Mouse (Mus musculus): ENCODE data around the gene Aldh1l2. TPM values are rescaled to one million over a fixed set of nuclear protein-coding genes. Genes with fewer than 3 reads are reported as not detected.
"Not testable (repeated sequence)": the region's sequence is repeated elsewhere in the genome, so short reads cannot be mapped to it uniquely, and the experiment has no call there.

The Aldh1l2 gene
- total and polyA plus RNA-seq, 2 experiments from 2014 or later, result 9.0 to 18.7 TPM

GRCm38 (mm10) chr10:83542241-83542640 is 8.3 kb upstream of the Aldh1l2 start:
- no peaks in the 10 kb centered on the region for H3K9me3 ChIP-seq (ENCODE audit: low read length)
- no peak overlapping the region for H3K4me2 ChIP-seq (ENCODE audit: low read depth, low read length)
- peaks cover 5% of the 10 kb centered on the region; the same call in 1 of the 2 replicates for H3K4me1 ChIP-seq (ENCODE audit: insufficient read depth, low read length)
- 77% methylated on average over 7 of the region's 7 CpGs for WGBS
- TF ChIP-seq CTCF (IDR thresholded peaks at IDR 0.05; ENCODE audit: low read depth), result no peak
- H3K4me3 ChIP-seq (ENCODE audit: low read length), result no peak overlapping the region
- no peak for DNase-seq (ENCODE audit: low spot score)
- ATAC-seq, result no peak
- no peaks in the 10 kb centered on the region for H3K27me3 ChIP-seq (ENCODE audit: insufficient read depth, low read length)
- no peak overlapping the region for H3K27ac ChIP-seq
- H3K9ac ChIP-seq (replicated peaks; ENCODE audit: low read length), result no peak overlapping the region
- H3K36me3 ChIP-seq (ENCODE audit: insufficient read depth, low read length), result no peaks in the 10 kb centered on the region

- Histone ChIP-seq H3K9ac (replicated peaks; ENCODE audit: low read length) (no peak overlapping the region), H3K27me3 (ENCODE audit: insufficient read depth, low read length) (no peaks in the 10 kb centered on the region), H3K9me3 (ENCODE audit: low read length) (no peaks in the 10 kb centered on the region), H3K4me2 (ENCODE audit: low read depth, low read length) (no peak overlapping the region), H3K4me1 (ENCODE audit: insufficient read depth, low read length) (peaks cover 2% of the 10 kb centered on the region; the same call in 1 of the 2 replicates), H3K36me3 (ENCODE audit: insufficient read depth, low read length) (no peaks in the 10 kb centered on the region), H3K4me3 (ENCODE audit: low read length) (no peak overlapping the region), H3K27ac (no peak overlapping the region)
- WGBS, result 36% methylated on average over 3 of the region's 3 CpGs
- no peak for TF ChIP-seq CTCF (IDR thresholded peaks at IDR 0.05; ENCODE audit: low read depth)
- ATAC-seq (no peak), DNase-seq (ENCODE audit: low spot score) (peak; percentile 68)
These were observed 6.2 kb upstream of the Aldh1l2 start for GRCm38 (mm10) chr10:83540092-83540491.

DNA sequence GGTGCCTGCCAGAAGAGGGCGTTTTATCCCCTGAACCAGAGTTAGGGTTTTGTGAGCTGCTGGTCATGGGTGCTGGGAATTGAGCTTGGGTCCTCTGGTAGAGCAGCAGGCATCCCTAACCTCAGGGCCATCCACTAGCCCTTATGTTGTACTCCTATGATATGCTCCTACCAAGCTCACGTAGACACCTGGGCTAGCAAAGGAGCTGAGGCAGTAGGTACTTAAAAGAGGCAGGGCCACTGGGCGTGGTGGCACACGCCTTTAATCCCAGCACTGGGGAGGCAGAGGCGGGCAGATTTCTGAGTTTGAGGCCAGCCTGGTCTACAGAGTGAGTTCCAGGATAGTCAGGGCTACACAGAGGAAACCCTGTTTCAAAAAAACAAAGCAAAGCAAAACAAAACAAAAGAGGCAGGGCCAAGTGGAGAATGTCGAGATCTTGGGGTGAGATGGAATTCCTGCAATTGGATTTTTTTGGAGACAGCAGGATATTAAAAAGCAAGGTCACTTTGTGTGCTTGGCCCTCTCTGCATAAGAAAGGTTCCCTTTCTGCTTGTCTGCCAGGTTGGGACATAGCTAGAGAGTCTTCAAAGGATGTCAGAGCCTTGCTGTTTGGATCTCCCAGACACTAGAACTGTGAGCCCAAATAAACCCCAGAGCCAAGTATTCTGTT is 5.5 kb upstream of the Aldh1l2 start:
- H3K36me3 ChIP-seq (ENCODE audit: insufficient read depth, low read length), result no peaks in the 10 kb centered on the region
- H3K27me3 ChIP-seq (ENCODE audit: insufficient read depth, low read length), result no peaks in the 10 kb centered on the region
- DNase-seq (ENCODE audit: low spot score), result no peak
- no peak overlapping the region for H3K9ac ChIP-seq (replicated peaks; ENCODE audit: low read length)
- H3K27ac ChIP-seq, result no peak overlapping the region
- no peak for TF ChIP-seq CTCF (IDR thresholded peaks at IDR 0.05; ENCODE audit: low read depth)
- no peak overlapping the region for H3K4me2 ChIP-seq (ENCODE audit: low read depth, low read length)
- H3K4me1 ChIP-seq (ENCODE audit: insufficient read depth, low read length), result no peaks in the 10 kb centered on the region
- ATAC-seq, result no peak
- WGBS, result 74% methylated on average over 6 of the region's 6 CpGs
- H3K9me3 ChIP-seq (ENCODE audit: low read length), result no peaks in the 10 kb centered on the region
- no peak overlapping the region for H3K4me3 ChIP-seq (ENCODE audit: low read length)

DNA sequence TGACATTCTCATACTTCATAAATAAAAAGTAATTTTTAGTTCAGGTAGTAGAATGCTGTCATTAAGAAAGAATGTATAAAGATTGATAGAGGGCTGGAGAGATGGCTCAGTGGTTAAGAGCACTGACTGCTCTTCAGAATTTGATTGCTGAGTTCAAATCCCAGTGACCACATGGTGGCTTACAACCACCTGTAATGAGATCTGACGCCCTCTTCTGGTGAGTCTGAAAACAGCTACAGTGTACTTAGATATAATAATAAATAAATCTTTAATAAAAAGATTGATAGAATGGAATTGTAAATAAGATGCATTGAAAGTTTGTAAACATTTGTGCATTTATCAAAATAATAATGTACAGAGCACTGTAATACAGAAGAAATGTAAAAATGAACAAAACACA is 2.5 kb upstream of the Aldh1l2 start:
- 16% methylated on average over 1 of the region's 1 CpGs for WGBS
- ATAC-seq (no peak), DNase-seq (ENCODE audit: low spot score) (no peak)
- Histone ChIP-seq H3K9ac (replicated peaks; ENCODE audit: low read length) (no peak overlapping the region), H3K4me3 (ENCODE audit: low read length) (no peak overlapping the region), H3K4me2 (ENCODE audit: low read depth, low read length) (no peak overlapping the region), H3K27ac (no peak overlapping the region), H3K4me1 (ENCODE audit: insufficient read depth, low read length) (no peaks in the 10 kb centered on the region; the same call in 1 of the 2 replicates), H3K27me3 (ENCODE audit: insufficient read depth, low read length) (no peaks in the 10 kb centered on the region), H3K36me3 (ENCODE audit: insufficient read depth, low read length) (no peaks in the 10 kb centered on the region), H3K9me3 (ENCODE audit: low read length) (no peaks in the 10 kb centered on the region)
- TF ChIP-seq CTCF (IDR thresholded peaks at IDR 0.05; ENCODE audit: low read depth), result peak; percentile 22; the same call in 1 of the 2 replicates

DNA sequence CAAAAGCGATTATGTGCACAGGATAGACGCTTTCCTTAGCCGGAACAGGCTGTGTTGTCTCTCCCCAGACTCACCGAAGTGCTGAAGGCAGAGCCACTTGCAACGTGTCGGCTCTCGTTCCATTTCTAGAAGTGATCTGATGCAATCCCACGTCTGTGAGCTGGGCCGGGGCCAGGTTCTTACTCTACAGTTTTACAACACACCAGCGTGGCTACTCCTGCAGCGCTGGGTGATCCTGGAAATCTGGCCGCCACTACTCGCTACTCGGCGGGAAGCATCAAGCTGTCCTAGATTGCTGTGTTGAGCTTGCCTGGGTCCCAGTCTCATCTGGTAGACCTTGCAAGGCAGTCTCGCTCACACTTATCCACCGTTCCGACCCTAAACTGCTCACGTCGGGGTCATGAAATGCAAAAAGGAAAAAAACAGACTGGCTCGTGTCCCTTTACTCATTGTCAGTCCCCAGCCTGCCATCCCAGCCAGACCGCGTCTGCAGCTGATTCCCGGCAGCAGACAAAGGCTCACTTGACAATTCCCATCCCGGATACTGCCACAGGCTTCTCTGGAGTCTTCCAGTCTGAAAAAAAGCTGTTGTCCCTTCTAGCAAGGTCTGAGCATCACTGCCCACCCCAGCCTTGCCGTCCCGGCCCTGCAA is 556 bp downstream of the Aldh1l2 start:
- peak overlapping the region; percentile 70 for H3K9ac ChIP-seq (replicated peaks; ENCODE audit: low read length)
- peak overlapping the region; percentile 58 for H3K4me3 ChIP-seq (ENCODE audit: low read length)
- WGBS, result 1% methylated on average over 27 of the region's 27 CpGs
- ATAC-seq (peak; percentile 61), DNase-seq (ENCODE audit: low spot score) (peak; percentile 70)
- H3K4me1 ChIP-seq (ENCODE audit: insufficient read depth, low read length), result no peaks in the 10 kb centered on the region; the same call in 1 of the 2 replicates
- H3K27me3 ChIP-seq (ENCODE audit: insufficient read depth, low read length), result no peaks in the 10 kb centered on the region
- no peak for TF ChIP-seq CTCF (IDR thresholded peaks at IDR 0.05; ENCODE audit: low read depth)
- peak overlapping the region; percentile 68 for H3K27ac ChIP-seq
- H3K4me2 ChIP-seq (ENCODE audit: low read depth, low read length), result peak overlapping the region; percentile 83
- H3K9me3 ChIP-seq (ENCODE audit: low read length), result no peaks in the 10 kb centered on the region
- no peaks in the 10 kb centered on the region for H3K36me3 ChIP-seq (ENCODE audit: insufficient read depth, low read length)

GRCm38 (mm10) chr10:83530384-83530967 is 3.5 kb downstream of the Aldh1l2 start:
- Histone ChIP-seq H3K27ac (no peak overlapping the region), H3K4me2 (ENCODE audit: low read depth, low read length) (no peak overlapping the region), H3K36me3 (ENCODE audit: insufficient read depth, low read length) (0 out of 2 replicates have a peak, but pooled peaks cover 4% of the 10 kb centered on the region), H3K9ac (replicated peaks; ENCODE audit: low read length) (no peak overlapping the region), H3K4me1 (ENCODE audit: insufficient read depth, low read length) (no peaks in the 10 kb centered on the region; the same call in 1 of the 2 replicates), H3K27me3 (ENCODE audit: insufficient read depth, low read length) (no peaks in the 10 kb centered on the region), H3K9me3 (ENCODE audit: low read length) (no peaks in the 10 kb centered on the region), H3K4me3 (ENCODE audit: low read length) (no peak overlapping the region)
- TF ChIP-seq CTCF (IDR thresholded peaks at IDR 0.05; ENCODE audit: low read depth), result no peak
- no peak for ATAC-seq
- 82% methylated on average over 6 of the region's 6 CpGs for WGBS
- DNase-seq (ENCODE audit: low spot score), result no peak

GRCm38 (mm10) chr10:83524238-83524637 is 9.7 kb downstream of the Aldh1l2 start:
- peaks cover 12% of the 10 kb centered on the region; the same call in 1 of the 2 replicates for H3K36me3 ChIP-seq (ENCODE audit: insufficient read depth, low read length)
- H3K4me2 ChIP-seq (ENCODE audit: low read depth, low read length); DNase-seq (ENCODE audit: low spot score): not testable (repeated sequence)

More at GRCm38 (mm10) chr10:83524238-83524637, 9.7 kb downstream of the Aldh1l2 start:
- H3K9me3 ChIP-seq (ENCODE audit: low read length); H3K4me3 ChIP-seq (ENCODE audit: low read length); ATAC-seq; H3K27me3 ChIP-seq (ENCODE audit: insufficient read depth, low read length); H3K27ac ChIP-seq; H3K9ac ChIP-seq (replicated peaks; ENCODE audit: low read length); H3K4me1 ChIP-seq (ENCODE audit: insufficient read depth, low read length): not testable (repeated sequence)

Data from hindbrain, postnatal 0 days (tissue).